In genomic region chr1:87879494-87880325, GRCm38 (mm10) we compare ENCODE assay signal across 8 mouse cellular contexts. TPM values are rescaled to one million over a fixed set of nuclear protein-coding genes. Genes with fewer than 3 reads are reported as not detected.
A peak's percentile ranks its signal among the peaks of the same experiment; 100 is the strongest.
DNase-seq lines count a peak whose midpoint lies in the region; ATAC-seq and TF ChIP-seq lines count a peak whose summit lies in the region.

No protein-coding gene starts in this region.

- no peak for TF ChIP-seq POLR2A in lung, adult 2 months (IDR thresholded peaks at IDR 0.05; ENCODE audit: borderline replicate concordance, extremely low read depth, low read depth, low read length)

- no peaks in the 10 kb centered on the region for H3K9me3 ChIP-seq in embryonic facial prominence, embryonic 15.5 days (replicated peaks)
- H3K9me3 ChIP-seq in heart, embryonic 11.5 days (replicated peaks; ENCODE audit: control insufficient read depth, low read length): no peaks in the 10 kb centered on the region
- no peaks in the 10 kb centered on the region for H3K9me3 ChIP-seq in stomach, embryonic 16.5 days (replicated peaks; ENCODE audit: control insufficient read depth, low read length)

- H3K36me3 ChIP-seq in embryonic facial prominence, embryonic 15.5 days: peaks cover 14% of the 10 kb centered on the region
- H3K36me3 ChIP-seq in heart, embryonic 11.5 days (ENCODE audit: control insufficient read depth, insufficient read depth, low read length): no peaks in the 10 kb centered on the region
- 0 out of 2 replicates have a peak, but pooled peaks cover 3% of the 10 kb centered on the region for H3K36me3 ChIP-seq in stomach, embryonic 16.5 days (ENCODE audit: control insufficient read depth, insufficient read depth, low read length)

- WGBS in embryonic facial prominence, embryonic 15.5 days: 3% methylated on average over 3 of the region's 3 CpGs
- WGBS in heart, embryonic 11.5 days (ENCODE audit: insufficient replicate concordance): 33% methylated on average over 3 of the region's 3 CpGs
- 4% methylated on average over 3 of the region's 3 CpGs for WGBS in lung, adult 2 months
- 21% methylated on average over 3 of the region's 3 CpGs for WGBS in stomach, embryonic 16.5 days

- H3K4me3 ChIP-seq in embryonic facial prominence, embryonic 15.5 days (replicated peaks): no peak overlapping the region
- H3K4me3 ChIP-seq in heart, embryonic 11.5 days (ENCODE audit: low read depth, low read length): no peak overlapping the region
- H3K4me3 ChIP-seq in lung, adult 2 months (replicated peaks; ENCODE audit: extremely low read depth, low read depth, low read length): no peak overlapping the region
- H3K4me3 ChIP-seq in stomach, embryonic 16.5 days (replicated peaks; ENCODE audit: low read length): no peak overlapping the region

- H3K27me3 ChIP-seq in embryonic facial prominence, embryonic 15.5 days: no peaks in the 10 kb centered on the region
- no peaks in the 10 kb centered on the region for H3K27me3 ChIP-seq in heart, embryonic 11.5 days (ENCODE audit: control insufficient read depth, insufficient read depth, low read length)
- H3K27me3 ChIP-seq in stomach, embryonic 16.5 days (ENCODE audit: control insufficient read depth, insufficient read depth, low read length): no peaks in the 10 kb centered on the region

- no peak for TF ChIP-seq CTCF in lung, adult 2 months (IDR thresholded peaks at IDR 0.05; ENCODE audit: insufficient read depth, low read length)

- H3K27ac ChIP-seq in embryonic facial prominence, embryonic 15.5 days (replicated peaks): peak overlapping the region; percentile 78
- H3K27ac ChIP-seq in heart, embryonic 11.5 days (ENCODE audit: low read depth, low read length): peak overlapping the region; percentile 81
- peak overlapping the region; percentile 83 for H3K27ac ChIP-seq in stomach, embryonic 16.5 days (ENCODE audit: low read length)

- peak; percentile 77 for ATAC-seq in embryonic facial prominence, embryonic 15.5 days (ENCODE audit: insufficient number of reproducible peaks, low FRiP score, low TSS enrichment, low read depth)
- ATAC-seq in heart, embryonic 11.5 days (replicated peaks; ENCODE audit: insufficient number of reproducible peaks, low FRiP score, low TSS enrichment): peak; percentile 37; the same call in 1 of the 2 replicates
- ATAC-seq in stomach, embryonic 16.5 days (ENCODE audit: insufficient read depth, low FRiP score): peak; percentile 88; the same call in 1 of the 2 replicates

- no peak overlapping the region; the same call in 1 of the 2 replicates for H3K9ac ChIP-seq in embryonic facial prominence, embryonic 15.5 days
- H3K9ac ChIP-seq in heart, embryonic 11.5 days (ENCODE audit: low read depth, low read length): no peak overlapping the region
- peak overlapping the region; percentile 2; the same call in 1 of the 2 replicates for H3K9ac ChIP-seq in stomach, embryonic 16.5 days (ENCODE audit: low read length)

- peak; percentile 79 for DNase-seq in urinary bladder, postnatal 14 days (ENCODE audit: low spot score)
- DNase-seq in urinary bladder, postnatal 10 days (ENCODE audit: low spot score): no peak
- DNase-seq in kidney, postnatal 4 days: peak; percentile 80 to 84
- peak; percentile 77 for DNase-seq in lung, adult 2 months
- DNase-seq in retina, embryonic 14.5 days (ENCODE audit: low spot score): no peak

- peaks cover 46% of the 10 kb centered on the region for H3K4me1 ChIP-seq in embryonic facial prominence, embryonic 15.5 days
- peaks cover 53% of the 10 kb centered on the region for H3K4me1 ChIP-seq in heart, embryonic 11.5 days (ENCODE audit: control insufficient read depth, insufficient read depth, low read length)
- peaks cover 30% of the 10 kb centered on the region for H3K4me1 ChIP-seq in lung, adult 2 months (ENCODE audit: control insufficient read depth, insufficient read depth, low read length)
- peaks cover 38% of the 10 kb centered on the region for H3K4me1 ChIP-seq in stomach, embryonic 16.5 days (ENCODE audit: control insufficient read depth, insufficient read depth, low read length)

- no peak overlapping the region for H3K4me2 ChIP-seq in embryonic facial prominence, embryonic 15.5 days (replicated peaks)
- no peak overlapping the region for H3K4me2 ChIP-seq in heart, embryonic 11.5 days
- H3K4me2 ChIP-seq in stomach, embryonic 16.5 days (ENCODE audit: low read depth, low read length): no peak overlapping the region

RNA-seq across cellular contexts. Expression of gene Dgkd, which starts 26.6 kb away (rescaled TPM):
- 28.9 and 29.8 TPM in 2 replicates for polyA plus RNA-seq in embryonic facial prominence, embryonic 15.5 days (2015; fragmentation: Nextera tagmentation; extraction: Ambion mirVana)
- polyA plus RNA-seq in heart, embryonic 11.5 days (2014; fragmentation: Nextera tagmentation; extraction: Ambion mirVana): 22.2 and 24.2 TPM in 2 replicates
- 28.5 and 36.9 TPM in 2 replicates for polyA plus RNA-seq in lung, adult 2 months (2012; rRNA removed)
- 30.0 and 30.7 TPM in 2 replicates for polyA plus RNA-seq in stomach, embryonic 16.5 days (2015; fragmentation: Nextera tagmentation; extraction: Ambion mirVana)

Comparison
In these comparisons a context has a peak if more than half of its experiments do, and no peak if none do; other contexts are left out.
1. DNase-seq: peak in urinary bladder, postnatal 14 days (single experiment), kidney, postnatal 4 days (2 of 2) and lung, adult 2 months (single experiment); none in urinary bladder, postnatal 10 days (single experiment) and retina, embryonic 14.5 days (single experiment).
2. ATAC-seq: peak in every context shown above with its lines; median percentile 88 in stomach, embryonic 16.5 days; 77 in embryonic facial prominence, embryonic 15.5 days; 37 in heart, embryonic 11.5 days.
3. Peak in every context shown above with its lines, with median percentiles within 50 percentile points of each other: H3K27ac ChIP-seq.